Mouse (Mus musculus) splenic B cell, adult 2 months (primary cell): Measurements from ENCODE around the gene Arl6ip4.
A peak's percentile ranks its signal among the peaks of the same experiment; 100 is the strongest.

ENCODE experiments used
- DNase-seq: peaks from one replicate; pipeline ENCODE4 v3.0.0-alpha.2; 2011; ENCODE audit warnings: low read depth, low spot score
- H3K27me3 ChIP-seq: 2 replicates; pipeline ENCODE4 v1.6.1; 2012; ENCODE audit warnings: mild to moderate bottlenecking, low read length, moderate library complexity, mixed read lengths; ENCODE audit not compliant: control insufficient read depth, poor library complexity, insufficient read depth, severe bottlenecking
- H3K36me3 ChIP-seq: 2 replicates; pipeline ENCODE4 v1.6.1; 2012; ENCODE audit warnings: mild to moderate bottlenecking, low read length, moderate library complexity, mixed read lengths; ENCODE audit not compliant: control insufficient read depth, poor library complexity, insufficient read depth, severe bottlenecking

The Arl6ip4 gene

DNA sequence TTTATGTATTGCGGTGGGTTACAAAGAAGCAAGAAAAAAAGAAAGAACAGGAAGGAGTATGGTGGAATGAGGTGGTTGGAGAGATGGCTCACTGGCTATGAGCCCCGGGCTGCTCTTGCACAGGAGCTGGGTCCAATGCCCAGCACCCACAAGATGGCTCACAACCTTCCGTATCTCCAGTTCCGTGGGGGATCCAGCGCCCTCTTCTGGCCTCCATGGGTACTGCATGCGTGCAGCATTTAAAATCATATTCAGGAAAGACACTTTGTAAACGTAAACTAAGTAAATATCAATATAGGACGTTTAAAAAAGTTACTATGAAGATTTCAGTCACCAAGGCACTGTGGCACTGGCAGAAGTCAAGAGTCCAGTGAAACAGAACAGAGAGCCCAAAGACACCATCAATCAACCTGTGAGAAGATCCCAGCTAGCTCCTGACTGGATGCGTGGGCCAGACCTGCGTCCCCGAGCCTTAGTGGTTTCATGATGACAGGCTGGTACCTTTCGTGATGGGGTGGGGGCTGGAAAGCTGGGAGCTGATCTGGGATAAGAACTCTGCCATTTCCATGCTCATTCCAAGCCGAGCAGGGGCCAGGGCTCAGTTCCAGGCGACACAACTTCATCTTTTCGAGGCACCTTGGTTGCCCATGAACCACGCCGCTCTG lies 4.7 kb upstream of the Arl6ip4 start:
- H3K36me3 ChIP-seq: no peaks in the 10 kb centered on the region
- H3K27me3 ChIP-seq: no peaks in the 10 kb centered on the region
- peak; percentile 76 for DNase-seq

DNA sequence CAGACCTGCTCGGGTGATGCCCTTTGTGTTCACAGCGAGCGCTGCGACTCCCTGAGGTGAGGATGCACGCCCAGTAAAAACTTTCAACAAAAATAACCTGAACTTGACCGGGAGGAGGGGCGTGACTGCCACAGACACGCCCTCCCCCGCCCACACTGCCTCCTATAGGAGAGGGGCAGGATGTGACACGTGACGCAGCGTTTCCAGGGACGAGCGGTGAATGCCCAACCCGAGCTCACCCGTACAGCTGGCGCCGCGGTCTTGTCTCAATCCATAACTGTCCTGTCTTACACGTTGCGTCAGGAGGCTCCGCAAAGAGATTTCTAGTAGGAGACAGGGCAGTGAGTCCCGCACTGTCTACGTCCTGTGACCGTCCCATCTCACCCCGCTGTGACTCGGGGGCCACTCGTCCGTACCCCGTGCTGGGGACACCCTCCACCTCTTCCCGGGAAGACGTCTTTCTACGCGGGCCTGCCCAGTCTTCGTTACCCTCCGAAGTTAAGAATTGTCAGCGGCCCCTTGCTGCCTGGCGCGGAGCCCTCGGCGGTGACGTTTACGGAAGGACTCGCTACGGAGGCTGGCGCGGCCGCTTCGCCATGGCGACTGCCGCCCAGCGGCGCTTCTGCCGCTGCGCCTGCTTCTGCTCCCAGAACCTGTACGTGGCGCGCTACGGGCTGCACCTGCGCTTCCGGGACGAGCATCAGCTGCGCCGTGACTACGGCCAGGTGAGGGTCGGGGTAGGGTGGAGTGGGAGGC lies 4.0 kb upstream of the Arl6ip4 start, which contains the start of gene Ogfod2:
Gene Ogfod2, plus strand, starts transcription at position 556 of the 756 bp plus-strand sequence.
- DNase-seq: peak; percentile 98
- no peaks in the 10 kb centered on the region for H3K27me3 ChIP-seq
- no peaks in the 10 kb centered on the region for H3K36me3 ChIP-seq

DNA sequence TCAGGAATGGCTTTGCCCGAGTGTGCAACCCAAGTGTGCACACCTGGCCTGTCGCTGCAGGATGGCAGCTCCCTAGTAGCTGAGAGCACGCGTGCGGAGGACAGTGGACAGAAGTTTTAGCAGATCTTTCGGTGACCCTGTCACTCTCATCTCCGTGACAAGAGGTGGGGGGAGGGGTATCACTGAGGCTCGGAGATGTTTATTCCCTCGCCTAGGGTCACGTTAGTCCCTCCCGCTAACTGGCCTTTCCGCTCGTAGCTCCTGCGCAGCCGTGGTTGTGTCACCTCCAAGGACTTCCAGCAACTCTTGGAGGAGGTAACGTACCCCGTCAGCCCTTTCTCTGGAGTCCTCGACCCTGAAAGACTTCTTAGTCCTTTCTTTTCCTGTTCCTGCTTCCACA lies 3.4 kb upstream of the Arl6ip4 start:
- Histone ChIP-seq H3K36me3 (no peaks in the 10 kb centered on the region; the same call in 1 of the 2 replicates), H3K27me3 (no peaks in the 10 kb centered on the region)
- DNase-seq: no peak

DNA sequence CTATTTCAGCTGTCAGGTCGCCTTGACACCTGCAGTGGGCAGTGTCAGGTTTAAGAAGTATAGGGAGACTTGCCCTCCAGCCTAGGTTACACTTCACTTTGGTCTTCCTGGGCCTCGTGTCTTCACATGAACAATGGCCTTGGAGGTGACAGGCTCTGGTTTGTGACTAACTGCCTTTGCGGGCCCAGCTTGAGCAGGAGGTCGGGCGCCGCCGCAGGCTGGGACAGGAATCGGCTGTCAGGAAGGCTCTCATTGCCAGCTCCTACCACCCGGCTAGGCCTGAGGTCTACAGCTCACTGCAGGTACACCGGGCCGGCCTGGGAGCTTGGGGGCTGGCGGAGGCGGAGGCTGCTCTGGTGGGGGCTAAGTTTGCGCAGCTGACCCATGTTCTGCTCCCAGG lies 2.9 kb upstream of the Arl6ip4 start:
- H3K27me3 ChIP-seq: no peaks in the 10 kb centered on the region
- H3K36me3 ChIP-seq: no peaks in the 10 kb centered on the region; the same call in 1 of the 2 replicates
- DNase-seq: peak; percentile 66

DNA sequence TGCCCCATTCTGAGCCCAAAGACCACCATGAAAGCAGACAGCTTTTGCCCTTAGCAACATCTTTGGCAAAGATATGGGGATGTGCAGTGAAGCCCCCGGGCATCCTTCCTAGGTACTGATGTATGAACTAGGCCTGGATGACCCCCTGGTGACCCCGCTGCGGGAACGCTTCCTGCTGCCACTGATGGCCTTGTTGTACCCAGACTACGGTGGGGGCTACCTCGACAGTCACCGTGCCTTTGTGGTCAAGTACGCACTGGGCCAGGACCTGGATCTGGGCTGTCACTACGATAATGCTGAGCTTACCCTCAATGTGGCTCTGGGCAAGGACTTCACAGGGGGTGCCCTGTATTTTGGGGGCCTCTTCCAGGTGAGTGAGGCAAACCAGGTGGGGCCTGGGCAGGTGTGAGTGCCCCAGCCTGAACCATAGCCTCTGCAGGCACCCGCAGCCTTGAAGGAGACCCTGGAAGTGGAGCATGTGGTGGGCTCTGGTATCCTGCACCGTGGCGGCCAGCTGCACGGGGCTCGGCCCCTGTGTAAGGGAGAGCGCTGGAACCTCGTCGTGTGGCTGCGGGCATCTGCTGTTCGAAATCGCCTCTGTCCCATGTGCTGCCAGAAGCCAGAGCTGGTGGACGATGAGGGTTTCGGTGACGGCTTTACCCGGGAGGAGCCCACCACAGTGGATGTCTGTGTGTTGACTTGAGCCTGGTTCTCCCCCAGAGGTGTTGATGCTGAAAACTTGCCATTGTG lies 1.4 kb upstream of the Arl6ip4 start:
- Histone ChIP-seq H3K27me3 (no peaks in the 10 kb centered on the region), H3K36me3 (no peaks in the 10 kb centered on the region; the same call in 1 of the 2 replicates)
- no peak for DNase-seq

GRCm38 (mm10) chr5:124115531-124115930 lies 358 bp upstream of the Arl6ip4 start:
- H3K36me3 ChIP-seq: no peaks in the 10 kb centered on the region; the same call in 1 of the 2 replicates
- DNase-seq: no peak
- H3K27me3 ChIP-seq: no peaks in the 10 kb centered on the region

DNA sequence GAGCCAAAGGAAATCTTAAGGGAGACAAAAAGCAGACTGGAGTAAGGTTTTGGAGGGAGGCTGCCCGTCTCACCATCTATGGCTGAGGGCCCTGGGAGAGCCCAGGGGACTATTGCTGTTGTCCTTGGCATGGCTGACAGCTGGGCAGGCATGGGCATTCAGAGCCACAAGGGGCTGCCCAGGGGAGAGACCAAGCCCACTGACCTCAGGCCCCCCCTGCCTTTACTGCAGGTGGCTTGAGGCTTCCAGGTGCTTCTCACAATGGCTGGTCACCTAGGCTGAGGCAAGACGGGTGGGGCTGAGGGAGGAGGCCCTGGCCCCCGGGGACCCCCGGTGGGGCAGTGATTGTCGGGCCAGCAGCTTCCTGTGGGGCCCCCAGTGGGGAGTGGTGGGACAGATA lies 3.3 kb downstream of the Arl6ip4 start:
- Histone ChIP-seq H3K27me3 (no peaks in the 10 kb centered on the region), H3K36me3 (peaks cover 2% of the 10 kb centered on the region)
- DNase-seq: no peak

GRCm38 (mm10) chr5:124122357-124122756 lies 6.5 kb downstream of the Arl6ip4 start:
- no peaks in the 10 kb centered on the region for H3K27me3 ChIP-seq
- peaks cover 4% of the 10 kb centered on the region for H3K36me3 ChIP-seq
- DNase-seq: no peak

- Histone ChIP-seq H3K36me3 (peaks cover 8% of the 10 kb centered on the region), H3K27me3 (no peaks in the 10 kb centered on the region)
- no peak for DNase-seq
Measured at GRCm38 (mm10) chr5:124125093-124125492, 9.2 kb downstream of the Arl6ip4 start.

GRCm38 (mm10) chr5:124134261-124134660 lies 18.4 kb downstream of the Arl6ip4 start:
- Histone ChIP-seq H3K27me3 (no peaks in the 10 kb centered on the region), H3K36me3 (peaks cover 2% of the 10 kb centered on the region; the same call in 1 of the 2 replicates)
- DNase-seq: no peak

DNA sequence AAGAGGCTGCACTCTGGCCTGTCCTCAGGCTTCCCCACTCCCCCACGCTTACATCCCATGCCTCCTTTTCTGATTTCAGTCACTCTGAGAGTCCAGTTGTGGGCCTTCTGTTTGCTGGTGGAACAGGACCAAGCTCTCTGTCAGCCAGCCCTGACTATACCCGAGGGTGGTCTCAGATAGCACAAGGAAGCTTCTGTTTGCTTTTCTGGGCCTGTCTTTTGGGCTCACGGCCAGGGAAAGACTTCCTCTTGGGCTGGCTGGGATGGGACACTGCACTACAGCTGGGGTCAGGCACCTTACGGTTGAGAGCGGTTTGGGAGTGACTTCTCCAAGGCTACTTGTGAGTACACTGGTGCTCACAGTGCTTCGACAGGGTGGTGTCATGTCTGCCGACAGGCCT lies 22.2 kb downstream of the Arl6ip4 start:
- H3K27me3 ChIP-seq: no peaks in the 10 kb centered on the region
- DNase-seq: no peak
- peaks cover 3% of the 10 kb centered on the region; the same call in 1 of the 2 replicates for H3K36me3 ChIP-seq

DNA sequence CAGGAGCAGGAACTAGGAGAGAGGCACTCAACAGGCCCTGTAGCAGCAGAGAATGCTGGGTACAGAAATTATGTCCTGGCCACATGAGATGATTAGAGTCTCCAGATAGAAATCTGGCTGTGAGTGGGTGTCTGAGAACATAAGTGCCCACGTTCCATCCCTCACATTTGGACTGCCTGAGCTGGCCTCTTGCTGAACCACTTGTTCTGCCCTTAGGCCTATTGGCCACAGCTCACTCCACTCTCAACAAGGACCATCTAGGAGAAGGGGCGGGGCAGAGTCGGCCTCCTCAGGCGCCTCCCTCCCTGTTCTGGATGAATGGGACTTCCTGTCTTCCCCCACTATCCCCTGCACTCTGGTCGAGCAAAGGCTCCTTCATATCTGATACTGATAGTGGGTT lies 33.1 kb downstream of the Arl6ip4 start:
- Histone ChIP-seq H3K27me3 (no peaks in the 10 kb centered on the region), H3K36me3 (no peaks in the 10 kb centered on the region; the same call in 1 of the 2 replicates)
- DNase-seq: no peak

DNA sequence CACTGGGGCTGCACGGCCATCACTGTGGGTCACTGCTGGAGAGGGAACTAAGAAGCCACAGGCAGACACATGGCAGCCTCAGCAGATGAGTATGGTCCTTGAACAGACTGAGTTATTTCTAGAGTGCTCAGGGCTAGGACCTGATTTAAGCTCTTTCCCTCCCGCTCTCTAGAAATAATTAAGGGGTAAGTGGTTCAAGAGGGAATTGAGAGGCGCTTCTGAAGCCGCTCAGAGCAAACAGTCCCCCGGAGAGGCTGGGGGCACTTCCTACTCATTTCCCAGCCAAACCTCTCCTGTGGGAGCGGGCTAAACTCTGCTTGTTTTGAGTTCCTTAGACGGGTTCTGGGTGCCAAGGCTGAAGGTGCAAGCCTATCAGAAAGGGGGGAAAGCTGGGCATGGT lies 35.0 kb downstream of the Arl6ip4 start:
- DNase-seq: no peak
- no peaks in the 10 kb centered on the region for H3K27me3 ChIP-seq

DNA sequence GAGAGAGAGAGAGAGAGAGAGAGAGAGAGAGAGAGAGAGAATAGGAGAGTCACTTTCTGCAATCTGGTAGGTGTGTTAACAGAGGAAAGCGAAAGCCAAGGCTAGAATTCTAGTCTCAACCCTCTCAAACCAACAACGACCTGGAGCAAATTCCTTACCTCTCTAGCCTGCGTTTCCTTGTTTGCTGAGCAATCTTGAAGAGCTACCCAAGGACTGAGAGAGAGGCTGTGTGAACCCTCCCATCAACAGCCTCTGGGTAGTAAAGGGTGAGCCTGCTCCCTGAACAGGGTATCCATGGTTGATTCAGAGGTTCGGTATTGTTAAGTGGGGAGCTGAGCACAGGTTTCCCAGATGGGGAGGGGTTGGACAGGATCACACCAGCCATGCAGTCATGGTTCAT lies 36.8 kb downstream of the Arl6ip4 start:
- DNase-seq: no peak
- Histone ChIP-seq H3K36me3 (no peaks in the 10 kb centered on the region; the same call in 1 of the 2 replicates), H3K27me3 (no peaks in the 10 kb centered on the region)

More for the DNA sequence above, 35.0 kb downstream of the Arl6ip4 start:
- H3K36me3 ChIP-seq: no peaks in the 10 kb centered on the region; the same call in 1 of the 2 replicates

- DNase-seq: no peak
- no peaks in the 10 kb centered on the region; the same call in 1 of the 2 replicates for H3K36me3 ChIP-seq
- H3K27me3 ChIP-seq: no peaks in the 10 kb centered on the region
Measured at GRCm38 (mm10) chr5:124155943-124156342, 40.1 kb downstream of the Arl6ip4 start.
